Mouse (Mus musculus) kidney, postnatal 10 days (tissue): ENCODE data around the gene C130073F10Rik.
"Not testable (repeated sequence)": the region's sequence is repeated elsewhere in the genome, so short reads cannot be mapped to it uniquely, and the experiment has no call there.

Source experiments
- DNase-seq: peaks from one replicate; pipeline ENCODE4 v3.0.0; 2021; ENCODE audit warnings: mixed read lengths

The C130073F10Rik gene

DNA sequence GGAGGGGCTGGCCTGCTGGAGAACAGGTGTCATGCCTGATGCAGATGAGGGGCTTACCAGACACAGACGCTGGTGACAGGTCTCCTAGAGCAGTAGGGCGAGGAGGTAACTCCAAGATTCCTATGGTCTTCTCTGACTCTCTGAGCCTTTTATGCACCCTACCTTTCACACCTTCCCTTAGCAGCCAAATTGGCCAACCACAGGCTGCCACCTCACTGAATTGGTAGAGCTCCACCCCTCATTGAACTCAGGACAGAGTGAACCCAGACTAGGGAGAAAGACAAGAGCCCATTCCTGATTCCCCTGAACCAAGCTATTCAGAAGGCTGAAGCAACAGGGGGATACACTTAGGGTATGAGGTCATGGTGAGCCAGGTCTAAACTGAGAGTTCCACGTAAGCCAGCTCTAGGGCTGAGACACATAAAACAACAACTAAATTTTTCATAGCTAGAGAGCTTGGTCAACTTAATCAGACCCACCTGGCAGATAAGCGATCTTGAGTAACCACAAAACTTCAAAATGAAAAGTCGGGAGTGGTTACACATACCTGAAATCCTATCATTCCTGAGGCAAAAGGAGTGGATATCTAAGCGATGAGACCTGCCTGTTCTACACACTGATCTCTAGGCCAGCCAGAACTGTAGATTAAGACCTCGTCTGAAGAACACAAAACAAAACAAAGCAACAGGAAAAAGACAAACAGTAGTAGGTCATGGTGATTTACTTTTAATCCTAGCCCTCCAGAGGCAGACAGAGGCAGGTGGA, at the start of gene C130073F10Rik:
Gene C130073F10Rik (minus strand): TSS at position 134 of the 765 bp plus-strand sequence.
- DNase-seq: no peak

DNA sequence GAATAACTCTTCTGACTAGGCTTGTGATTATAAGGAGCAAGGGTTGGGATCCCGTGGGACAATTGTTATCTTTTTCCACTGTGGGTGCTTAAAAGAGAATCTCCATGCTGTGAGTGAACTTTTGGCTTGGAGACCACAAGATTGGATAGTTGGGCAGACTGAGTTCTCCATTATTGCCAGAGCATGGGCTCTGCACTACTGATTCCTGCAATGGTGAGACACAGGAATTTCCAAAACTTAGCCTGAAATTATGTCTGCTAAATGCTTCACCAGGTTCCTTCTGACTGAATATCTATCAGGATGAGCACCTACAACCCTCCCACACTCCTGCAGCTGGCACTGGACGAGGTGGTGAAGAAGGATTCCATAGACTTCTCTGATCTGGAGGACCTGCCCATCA, 46.5 kb upstream of the C130073F10Rik start, which contains the start of gene Gm12794:
Gene Gm12794 (plus strand): TSS at position 301 of the 400 bp plus-strand sequence.
- not testable (repeated sequence) for DNase-seq

DNA sequence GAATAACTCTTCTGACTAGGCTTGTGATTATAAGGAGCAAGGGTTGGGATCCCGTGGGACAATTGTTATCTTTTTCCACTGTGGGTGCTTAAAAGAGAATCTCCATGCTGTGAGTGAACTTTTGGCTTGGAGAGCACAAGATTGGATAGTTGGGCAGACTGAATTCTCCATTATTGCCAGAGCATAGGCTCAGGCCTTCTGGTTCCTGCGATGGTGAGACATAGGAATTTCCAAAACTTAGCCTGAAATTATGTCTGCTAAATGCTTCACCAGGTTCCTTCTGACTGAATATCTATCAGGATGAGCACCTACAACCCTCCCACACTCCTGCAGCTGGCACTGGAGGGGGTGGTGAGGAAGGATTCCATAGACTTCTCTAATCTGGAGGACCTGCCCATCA, 15.2 kb upstream of the C130073F10Rik start, which contains the start of gene Gm12800:
Gene Gm12800 (plus strand): TSS at position 301 of the 400 bp plus-strand sequence.
- not testable (repeated sequence) for DNase-seq

DNA sequence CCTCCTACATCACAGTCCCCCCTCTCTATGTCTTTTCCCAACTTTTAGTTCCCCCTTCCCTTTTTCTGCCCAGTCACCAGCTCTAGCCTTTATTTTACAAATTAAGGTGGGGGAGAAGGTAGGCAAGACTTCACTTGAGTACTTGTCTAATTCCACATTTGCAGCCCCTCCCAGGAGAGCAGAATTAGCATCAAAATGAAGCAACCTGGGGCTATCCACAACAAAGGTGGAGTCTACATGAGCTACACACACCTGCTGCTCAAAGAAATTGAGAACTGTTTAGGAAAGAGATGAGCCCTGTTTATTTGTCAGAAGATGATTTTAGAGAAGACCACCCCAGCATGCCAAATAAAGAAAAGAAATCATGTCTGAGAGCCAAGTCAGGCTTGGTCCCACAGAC, 4.2 kb downstream of the C130073F10Rik start:
- no peak for DNase-seq

DNA sequence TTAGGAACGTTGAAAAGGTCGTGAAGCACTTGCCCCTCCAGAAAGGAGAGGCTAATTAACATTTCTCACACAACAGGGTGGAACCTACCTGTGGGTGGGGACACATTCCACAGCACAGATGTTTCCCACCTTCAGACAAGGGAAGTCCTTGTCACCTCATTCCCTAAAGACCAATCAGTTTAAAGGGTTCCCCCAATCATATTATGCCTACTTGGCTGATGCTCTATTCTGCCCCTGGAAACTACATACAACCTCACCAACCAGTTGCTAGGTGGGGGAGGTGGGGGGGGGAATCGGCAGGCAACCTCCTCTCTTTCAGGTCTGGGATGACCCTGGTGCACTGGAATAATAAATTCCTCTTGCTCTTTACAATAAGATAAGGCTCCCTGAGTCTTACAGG, 9.9 kb downstream of the C130073F10Rik start:
- DNase-seq: no peak

DNA sequence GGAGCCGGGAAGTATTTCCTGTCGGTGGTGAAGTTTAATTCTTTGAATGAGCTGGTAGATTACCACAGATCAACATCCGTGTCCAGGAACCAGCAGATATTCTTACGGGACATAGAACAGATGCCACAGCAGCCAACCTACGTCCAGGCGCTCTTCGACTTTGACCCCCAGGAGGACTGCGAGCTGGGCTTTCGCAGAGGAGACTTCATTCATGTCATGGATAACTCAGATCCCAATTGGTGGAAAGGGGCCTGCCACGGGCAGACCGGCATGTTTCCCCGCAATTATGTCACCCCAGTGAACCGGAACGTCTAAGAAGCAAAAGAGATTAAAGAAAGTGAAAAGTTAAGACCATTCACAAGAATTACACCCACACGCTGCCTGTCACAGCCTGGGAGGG, 17.9 kb downstream of the C130073F10Rik start:
- not testable (repeated sequence) for DNase-seq

DNA sequence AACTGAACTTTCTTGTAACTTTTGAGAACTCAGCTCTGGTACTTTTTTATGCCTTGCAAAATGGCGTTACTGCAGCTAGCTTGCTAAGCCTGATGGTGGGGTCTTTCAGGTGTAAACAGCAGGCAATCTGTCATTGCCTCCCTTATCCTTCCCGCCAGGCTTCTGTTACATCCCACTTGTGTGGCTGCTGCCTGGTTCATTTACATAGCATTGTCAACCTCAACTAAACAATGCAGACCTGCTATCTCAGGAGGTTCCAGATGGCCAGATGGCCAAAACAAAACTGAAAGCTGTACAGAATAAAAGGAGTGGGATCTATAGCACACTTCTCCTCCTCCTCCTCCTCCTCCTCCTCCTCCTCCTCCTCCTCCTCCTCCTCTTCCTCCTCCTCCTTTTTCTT, 21.6 kb downstream of the C130073F10Rik start:
- not testable (repeated sequence) for DNase-seq

DNA sequence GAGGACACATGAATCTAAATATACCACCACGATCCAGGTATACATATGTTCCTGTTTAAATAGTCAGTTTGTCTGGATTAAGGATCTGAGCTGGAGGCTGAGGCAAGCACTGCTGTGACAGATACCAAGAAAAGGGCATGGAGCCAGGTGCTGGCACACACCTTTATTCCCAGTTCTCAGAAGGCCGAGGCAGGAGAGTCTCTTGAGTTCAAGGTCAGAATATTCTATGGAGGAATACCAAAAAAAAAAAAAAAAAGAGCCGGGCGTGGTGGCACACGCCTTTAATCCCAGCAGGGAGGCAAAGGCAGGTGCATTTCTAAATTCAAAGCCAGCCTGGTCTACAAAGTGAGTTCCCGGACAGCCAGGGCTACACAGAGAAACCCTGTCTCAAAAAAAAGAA, 31.3 kb downstream of the C130073F10Rik start:
- no peak for DNase-seq

DNA sequence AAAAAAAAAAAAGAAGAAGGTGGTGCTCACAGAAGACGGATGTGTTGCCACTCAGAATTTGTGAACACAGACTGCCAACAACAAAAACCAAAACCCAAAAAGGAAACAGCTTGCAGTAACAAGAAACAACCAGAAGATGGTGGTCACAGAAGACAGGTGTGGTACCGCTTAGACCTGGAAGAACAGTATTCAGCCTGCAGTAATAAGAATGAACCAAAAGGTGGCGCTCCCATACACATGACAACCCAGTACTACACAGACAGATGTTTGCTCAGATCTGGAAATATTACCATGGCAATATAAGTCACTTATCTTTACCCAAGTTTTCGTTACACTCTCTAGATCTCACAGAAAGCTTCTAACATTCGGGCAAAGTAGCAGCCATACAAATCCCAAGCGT, 32.7 kb downstream of the C130073F10Rik start:
- peak; percentile 13 for DNase-seq

DNA sequence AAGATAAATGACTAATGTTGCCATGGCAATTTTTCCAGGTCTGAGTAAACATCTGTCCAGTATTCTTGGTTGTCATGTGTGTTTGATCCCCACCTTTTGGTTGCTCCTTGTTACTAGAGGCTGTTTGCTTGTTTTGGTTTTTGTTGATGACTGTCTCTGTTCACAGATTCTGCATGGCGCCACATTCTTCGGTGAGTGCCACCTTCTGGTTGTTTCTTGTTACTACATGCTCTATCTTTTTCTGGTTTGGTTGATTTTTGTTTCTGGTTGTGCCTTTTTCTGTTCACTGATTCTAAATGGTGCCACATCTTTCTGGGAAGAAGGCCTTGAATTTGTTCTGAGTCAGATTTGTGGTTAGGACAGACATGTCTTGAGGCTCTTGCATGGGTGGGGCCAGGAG, 42.7 kb downstream of the C130073F10Rik start:
- no peak for DNase-seq

DNA sequence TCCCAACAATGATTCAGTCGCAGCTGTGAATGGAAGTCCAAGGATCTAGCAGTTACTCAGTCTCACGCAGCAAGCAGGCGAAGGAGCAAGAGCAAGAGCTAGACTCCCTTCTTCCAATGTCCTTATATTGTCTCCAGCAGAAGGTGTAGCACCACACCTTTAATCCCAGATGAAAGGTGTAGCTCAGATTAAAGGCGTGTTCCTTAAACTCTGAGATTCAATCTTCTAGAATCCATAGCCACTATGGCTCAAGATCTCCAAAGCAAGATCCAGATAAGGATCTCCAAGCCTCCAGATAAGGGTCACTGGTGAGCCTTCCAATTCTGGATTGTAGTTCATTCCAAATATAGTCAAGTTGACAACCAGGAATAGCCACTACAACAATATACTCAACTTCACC, 49.7 kb downstream of the C130073F10Rik start, which contains the start of gene B020004J07Rik:
Gene B020004J07Rik (minus strand): TSS at position 101 of the 400 bp plus-strand sequence.
- DNase-seq: not testable (repeated sequence)
